Mouse (Mus musculus) urinary bladder, adult 2 months (tissue): ENCODE data around the gene Basp1. TPM values are rescaled to one million over a fixed set of nuclear protein-coding genes. Genes with fewer than 3 reads are reported as not detected.

Experiments
- DNase-seq: peaks from one replicate; pipeline ENCODE4 v3.0.0; 2022; ENCODE audit warnings: low spot score
- polyA plus RNA-seq: library from polyadenylated mRNA; depleted of rRNA; stranded (reverse); fragments of >200 nt; gene quantifications from 2 replicates; pipeline ENCODE4 v1.2.3, GENCODE M21; 2012

The Basp1 gene
- polyA plus RNA-seq, 1 experiment, result 83.1 TPM

DNA sequence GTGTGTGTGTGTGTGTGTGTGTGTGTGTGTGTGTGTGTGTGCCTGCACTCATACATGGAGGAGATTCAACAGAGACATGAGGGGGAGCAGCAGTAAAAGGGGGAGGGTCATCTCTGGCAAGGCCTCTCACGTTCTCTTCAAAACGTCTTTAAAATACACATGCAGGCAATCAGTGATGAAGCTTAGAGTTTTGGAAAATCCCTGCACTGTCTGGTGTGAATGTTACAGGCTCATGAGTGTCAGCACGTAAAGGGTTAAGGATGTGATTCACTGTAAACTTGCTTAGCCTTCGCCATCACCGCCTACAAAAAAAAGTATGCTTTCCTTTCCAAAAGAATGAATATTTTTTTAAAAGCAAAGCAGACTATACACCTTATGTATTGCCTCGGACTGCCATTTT, 2.8 kb upstream of the Basp1 start:
- DNase-seq, result no peak

DNA sequence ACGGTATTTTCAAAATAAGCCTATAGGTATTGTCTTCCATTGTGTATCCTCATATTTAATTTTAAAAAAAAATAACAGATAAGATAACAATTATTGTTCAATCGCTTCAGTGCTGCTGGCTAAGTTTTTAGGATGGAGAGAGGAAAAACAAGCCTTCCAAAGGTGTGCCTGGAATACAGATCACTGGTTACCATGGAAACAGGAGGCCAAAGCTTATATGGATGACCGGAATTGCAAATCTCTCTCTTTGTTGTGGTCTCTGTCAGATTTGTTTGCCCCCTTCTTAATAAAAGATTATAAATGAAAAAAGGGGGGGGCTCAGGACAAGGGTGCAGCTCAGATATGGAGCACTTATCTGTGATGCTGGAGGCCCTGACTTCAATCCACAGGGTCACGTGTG, 2.4 kb upstream of the Basp1 start:
- DNase-seq, result no peak

DNA sequence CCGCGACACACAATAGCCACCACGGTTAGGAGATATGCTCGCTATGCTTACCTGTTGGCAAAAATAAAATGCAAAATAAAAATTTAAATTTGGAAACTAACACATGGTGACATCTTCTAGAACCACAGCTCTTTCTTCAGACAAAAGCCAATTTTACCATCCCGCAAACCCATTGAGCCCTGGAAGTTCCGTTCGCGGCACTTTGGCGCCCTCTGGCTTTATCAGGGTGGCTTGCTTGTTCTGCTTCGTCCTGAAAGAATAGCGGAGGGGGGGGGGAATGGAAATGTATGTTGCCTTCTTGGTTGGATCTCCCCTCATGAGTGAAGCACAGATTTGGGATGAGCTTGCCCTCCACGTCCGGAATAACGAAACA, 1.2 kb upstream of the Basp1 start:
- DNase-seq, result peak; percentile 63

DNA sequence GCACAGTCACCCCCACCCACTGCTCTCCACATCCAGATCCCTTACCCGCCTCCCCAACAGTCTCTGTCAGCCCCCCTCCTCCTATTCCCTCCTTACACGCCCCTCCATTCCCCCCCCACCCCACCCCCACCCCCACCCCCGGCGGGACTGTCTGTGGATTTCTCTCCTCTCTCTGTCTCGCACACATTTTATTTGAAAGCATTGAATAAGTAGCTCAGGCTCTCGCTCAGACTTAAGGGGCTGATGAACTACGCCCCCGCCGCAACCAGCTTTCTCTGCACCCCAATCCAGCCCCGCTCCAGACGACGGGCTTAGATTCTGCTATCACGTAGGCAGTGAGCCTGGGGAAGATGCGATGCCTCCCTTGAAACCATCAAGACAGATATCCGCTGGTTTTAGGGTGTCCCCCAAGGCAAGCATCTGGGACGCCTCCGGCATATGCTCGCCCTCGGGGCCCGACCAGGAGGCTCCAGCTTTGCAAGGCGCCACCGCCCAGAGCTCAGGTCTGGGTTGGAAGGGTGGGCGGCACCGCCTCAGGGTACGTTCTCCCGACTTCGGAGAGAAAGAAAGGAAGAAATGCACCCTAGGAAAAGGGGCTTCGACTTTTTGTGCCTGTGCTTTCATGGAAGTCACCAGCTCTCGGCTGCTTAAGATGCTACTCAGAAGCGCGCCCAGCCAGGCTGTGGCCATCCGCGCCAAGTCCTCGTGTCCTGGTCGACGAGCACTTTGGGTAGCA, 615 bp upstream of the Basp1 start:
- DNase-seq, result peak; percentile 48

DNA sequence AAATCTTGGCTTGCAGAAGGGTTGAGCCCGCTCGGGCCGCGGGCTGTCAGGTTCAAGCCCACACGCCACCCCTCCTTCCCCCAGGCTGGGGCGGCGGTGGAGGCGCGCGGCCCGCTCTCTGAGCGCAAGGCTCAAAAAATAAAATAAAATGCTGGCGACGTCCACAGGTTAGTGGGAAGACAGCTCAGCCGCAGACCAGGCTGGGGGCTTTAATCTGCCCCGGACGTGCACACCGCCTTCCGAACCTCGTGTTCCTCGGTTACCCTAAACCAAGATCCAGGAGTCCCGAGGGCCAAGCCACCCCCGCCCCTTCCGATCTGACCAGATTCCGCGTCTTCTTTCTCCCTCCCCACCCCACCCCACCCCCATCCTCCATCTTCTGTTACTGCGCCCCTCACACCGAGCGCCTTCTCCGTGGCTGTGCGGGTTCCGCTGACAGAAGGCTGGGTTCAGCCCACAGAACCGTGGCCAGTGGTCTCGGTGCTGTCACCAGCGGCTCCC, 753 bp downstream of the Basp1 start:
- no peak for DNase-seq

DNA sequence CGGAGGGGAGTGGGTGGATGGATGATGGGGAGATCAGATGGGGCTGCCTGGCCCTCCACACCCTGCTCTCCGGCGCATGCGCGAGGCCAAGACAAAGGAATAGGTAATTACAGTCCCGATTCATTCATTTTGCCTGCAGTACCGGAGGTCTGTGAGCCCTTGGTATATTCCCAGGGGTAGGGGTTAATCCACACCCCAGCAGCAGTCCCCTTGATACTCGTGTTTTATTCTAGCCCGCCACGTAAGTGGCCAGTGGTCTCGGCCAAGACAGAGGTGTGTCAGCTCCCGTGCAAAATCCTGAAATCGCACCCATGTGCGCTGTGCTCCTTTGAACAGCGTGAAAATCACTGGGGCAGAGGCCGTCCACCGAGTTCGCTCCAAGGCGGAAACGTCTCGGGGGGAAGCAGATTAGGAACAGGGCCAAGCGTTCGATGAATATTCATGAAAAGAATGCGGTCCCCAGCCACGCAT, 1.4 kb downstream of the Basp1 start:
- peak; percentile 45 for DNase-seq

DNA sequence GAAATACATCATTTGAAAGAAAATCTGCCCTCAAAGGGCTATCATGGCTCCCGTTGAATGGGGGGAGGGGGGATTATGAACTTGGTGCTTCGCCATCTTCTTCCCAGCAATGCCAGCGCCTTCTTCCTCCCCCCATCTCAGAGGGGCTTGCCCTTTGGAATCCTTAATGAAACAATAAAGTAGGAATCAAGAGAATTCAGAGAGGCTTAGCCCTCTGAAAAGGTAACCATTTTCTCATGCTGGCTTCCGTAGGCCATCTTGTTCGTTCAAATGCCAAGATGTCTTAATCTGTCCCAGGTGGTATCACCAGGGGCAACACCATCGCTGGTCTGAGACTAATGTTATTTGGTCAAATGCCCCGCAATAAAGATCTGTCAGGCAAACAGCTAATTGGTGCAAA, 2.1 kb downstream of the Basp1 start:
- DNase-seq, result no peak

DNA sequence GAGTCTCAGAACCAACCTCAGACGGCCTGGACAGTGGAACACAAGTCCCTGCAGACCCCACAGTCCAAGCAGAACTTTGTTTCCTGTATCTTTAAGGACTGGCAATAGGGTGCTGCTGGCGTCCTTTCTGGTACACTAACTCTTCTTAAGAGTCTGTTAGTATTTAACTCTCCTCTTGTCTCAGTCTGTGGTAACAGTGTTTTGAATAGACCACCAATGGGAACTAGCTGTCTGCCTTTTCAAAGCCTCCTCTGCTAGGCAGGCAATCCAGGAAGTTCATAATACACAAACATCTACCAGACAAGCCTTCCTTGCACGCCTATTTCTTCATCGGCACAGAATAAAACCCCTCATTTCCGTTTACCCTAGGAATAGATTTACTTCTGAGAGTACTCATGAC, 7.6 kb downstream of the Basp1 start:
- no peak for DNase-seq

DNA sequence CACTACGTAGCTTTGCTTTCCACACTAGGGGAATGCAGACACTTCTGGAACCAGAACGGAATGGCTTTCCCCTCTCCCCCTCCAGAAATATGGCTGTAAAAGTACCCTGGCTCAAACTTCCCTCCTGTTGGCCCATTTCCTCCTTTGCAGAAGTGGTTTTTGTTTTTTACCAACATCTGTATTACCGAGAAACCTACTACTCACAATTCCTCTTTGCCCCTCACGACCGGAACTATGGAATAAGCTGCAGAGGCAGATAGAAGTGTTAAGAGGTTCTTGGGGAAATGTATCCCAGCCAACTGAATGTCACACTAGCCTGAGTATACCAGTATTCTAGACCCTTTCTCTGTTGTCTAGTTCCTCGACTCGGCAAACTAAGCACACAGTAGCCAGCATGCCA, 9.7 kb downstream of the Basp1 start:
- DNase-seq, result no peak

DNA sequence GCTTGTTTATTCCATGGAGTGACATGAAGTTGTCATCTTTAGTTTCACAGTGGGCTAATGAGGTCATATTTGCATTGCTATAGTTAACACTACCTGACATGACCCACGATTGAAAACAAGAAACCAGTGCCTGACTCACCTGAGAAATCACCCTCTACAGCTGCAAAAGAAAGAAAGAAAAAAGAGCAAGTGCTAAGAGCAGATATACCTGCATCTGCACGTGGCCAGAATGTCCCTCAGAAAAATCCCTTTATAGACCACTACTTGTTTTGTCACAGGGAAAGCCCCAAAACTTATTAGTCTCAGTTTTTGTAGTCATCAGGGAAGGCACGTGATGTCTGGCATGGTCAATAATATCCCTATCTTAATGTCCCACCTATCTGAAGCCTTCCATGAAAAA, 11.6 kb downstream of the Basp1 start:
- no peak for DNase-seq

DNA sequence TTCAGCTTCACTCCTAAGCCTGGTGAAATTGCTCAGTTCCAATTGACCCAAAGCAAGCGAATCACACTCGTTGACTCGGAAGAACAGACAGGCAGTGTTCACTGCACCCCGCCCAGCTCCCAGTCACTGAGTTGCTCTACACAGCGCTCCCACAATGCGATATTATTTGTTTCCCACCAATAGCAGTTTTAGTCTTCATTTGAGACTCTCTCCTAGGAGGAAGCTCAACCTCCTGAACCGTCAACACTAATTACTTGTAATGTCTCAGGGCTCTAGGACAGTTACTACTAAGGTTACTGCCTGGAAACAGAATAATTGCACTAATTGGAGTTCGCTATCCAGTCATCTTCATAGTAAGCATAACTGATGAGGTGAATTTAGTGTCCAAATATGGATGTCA, 13.3 kb downstream of the Basp1 start:
- DNase-seq, result no peak

DNA sequence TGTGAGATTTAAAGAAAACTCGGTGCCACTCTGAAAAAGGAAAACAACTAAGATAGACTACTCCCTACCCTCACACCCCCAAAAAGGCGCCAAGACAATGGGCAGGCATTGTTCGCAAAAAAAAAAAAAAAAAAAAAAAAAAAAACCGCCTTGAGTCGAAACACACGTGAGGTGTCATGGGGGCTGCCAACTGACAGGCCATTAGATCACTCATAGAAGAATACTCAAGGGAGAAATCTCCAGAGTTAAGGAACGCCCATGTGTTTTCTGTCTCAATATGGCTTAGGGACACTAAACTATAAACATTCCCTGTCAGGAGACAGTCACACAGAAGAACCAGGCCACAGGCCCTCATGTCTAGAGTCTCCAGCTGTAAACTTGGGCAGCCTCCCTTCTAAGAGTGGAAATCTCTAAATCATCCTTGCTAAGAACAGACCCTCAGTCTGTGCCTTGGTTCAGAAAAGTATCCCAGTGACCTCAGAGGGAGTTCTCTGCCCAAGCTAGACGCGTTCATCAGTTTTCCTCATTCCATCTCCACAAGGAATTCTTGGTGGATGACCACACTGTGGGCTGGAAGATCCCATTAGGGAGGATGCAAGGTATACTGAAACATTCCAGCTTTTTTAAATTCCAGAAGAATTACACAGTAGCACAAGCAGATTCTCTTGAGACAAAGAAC, 17.5 kb downstream of the Basp1 start:
- no peak for DNase-seq

DNA sequence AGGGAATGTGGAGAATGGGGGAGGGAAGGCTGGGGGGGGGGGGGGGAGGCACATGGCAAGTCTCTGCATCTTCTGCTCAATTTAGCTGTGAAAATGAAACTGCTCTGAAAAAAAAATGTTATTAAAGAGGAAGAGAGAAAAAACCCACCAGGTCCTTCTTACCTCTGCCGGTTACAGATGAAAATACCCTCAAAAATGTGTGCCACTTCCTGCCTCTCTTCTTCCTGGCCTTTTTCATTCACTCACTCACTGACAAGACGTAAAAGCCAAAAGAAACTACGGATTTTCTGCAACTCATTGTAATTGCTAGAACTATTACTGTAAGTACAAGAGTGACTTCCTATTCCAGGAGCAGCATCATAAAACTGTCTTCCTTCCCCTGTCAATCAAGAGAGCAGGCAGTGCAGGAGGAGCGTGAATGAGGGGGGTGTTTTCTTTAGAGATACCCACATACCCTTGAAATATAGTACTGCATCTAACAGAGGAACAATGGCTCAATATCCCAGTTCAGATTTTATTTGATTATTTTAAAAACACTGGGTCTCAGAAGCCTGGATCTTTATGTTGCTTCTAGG, 21.0 kb downstream of the Basp1 start:
- no peak for DNase-seq

DNA sequence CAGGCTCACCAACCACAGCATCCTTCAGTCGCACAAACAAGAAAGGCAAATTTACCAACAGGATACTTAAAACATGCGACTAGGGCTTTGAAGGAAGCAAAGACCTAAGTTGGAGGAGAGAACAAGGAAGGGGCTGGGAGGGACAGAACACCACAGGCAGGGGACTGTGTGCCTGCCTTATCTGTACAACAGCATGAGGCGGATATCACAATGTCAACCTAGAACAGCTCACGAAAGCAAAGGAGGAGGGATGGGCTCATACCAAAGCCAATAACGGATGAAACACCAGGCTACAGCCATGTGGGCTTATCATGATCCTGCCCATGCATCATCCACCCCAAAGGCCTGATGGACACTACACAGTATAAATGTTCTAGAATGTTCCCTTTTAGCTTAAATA, 22.4 kb downstream of the Basp1 start:
- no peak for DNase-seq

DNA sequence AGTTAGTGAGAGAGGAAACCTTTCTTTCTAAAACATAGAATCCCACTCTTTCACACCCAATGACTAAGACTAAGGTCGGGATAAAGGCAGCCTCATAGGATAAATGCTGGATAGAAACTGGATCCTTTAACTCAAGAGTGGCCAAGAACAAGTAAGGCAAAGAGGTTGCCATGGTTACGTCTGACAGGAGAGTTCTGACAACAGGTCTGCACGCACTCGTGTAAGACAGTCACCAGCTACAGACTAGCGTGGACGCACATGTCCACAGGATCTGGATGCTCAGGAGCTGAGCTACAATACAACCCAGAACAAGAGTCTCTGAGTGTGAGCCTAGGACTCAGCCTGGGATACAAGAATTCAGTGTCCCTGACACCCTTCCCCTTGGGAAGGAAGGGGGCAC, 26.0 kb downstream of the Basp1 start:
- DNase-seq, result no peak

DNA sequence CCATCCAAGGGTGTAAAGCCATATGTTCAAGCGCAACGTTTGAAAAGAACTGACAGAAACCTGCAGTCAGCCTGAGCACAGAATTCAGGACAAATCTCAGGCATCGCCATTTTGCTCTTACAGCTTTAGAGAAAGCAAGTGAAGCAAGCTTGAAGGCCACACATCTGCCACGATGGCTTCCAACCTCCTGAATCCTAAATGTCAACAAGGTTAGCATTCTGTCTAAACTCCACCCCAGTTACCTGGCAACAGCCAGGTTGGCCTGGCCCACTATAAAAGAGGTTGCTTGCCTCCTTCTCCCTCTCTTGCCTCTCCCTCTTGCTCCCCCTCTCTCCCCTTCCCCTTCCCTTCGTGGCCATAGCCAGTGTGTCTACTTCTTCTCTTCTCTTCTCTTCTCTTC, 33.5 kb downstream of the Basp1 start:
- DNase-seq, result no peak

DNA sequence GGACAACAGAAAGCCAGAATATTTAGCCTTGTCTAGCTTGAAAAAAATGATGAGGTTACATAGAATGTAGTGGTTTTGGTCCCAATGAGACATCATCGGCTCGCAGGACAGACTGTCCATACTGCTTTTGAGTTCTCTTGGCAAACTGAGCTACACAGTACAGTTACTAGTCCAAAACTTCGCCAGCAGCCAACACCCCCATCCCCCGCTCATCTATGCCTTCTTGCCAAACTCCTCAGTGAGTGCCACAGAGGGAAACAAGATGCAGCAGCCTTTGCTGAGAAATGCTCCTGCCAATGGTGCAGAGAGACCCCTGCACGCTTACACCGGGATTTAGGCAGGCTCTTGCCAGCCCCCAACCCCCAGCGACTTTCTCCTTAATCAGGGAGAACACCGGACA, 34.9 kb downstream of the Basp1 start:
- DNase-seq, result no peak

DNA sequence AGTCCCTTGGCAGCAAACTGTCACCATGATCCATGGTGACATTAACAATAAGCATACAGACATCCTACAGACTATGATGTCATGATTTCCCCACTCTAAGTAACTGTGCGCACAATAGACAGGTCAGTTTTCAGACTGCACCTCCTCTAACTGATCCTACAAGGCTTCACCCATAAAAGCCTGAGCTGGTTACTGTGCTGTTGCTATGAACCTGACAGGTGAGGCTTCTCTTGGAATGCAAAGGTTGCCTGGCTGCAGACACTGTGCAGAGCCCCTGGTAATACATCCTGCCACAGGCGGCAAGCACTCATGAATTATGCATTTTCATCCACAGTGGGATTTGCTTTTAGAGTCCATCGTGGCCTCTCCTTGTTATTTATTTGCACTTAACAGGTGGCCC, 36.6 kb downstream of the Basp1 start:
- DNase-seq, result no peak

DNA sequence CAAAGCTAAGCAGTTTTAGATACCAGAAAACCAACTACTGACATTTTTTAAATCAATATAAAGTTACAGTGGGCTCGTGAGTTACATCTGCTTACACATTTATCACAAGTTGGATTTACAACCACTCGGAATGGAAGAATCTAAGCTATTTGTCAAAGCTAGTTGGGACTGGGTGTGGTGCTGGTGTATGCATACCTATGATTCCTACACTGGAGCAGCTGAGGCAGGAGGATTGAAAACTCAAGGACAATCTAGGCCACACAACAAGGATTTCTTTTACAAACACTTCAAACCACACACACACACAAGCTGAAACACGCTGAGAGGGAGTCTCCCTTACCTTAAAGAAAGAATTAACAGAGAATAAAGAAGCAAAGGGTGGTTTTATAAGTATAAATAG, 40.1 kb downstream of the Basp1 start:
- no peak for DNase-seq

DNA sequence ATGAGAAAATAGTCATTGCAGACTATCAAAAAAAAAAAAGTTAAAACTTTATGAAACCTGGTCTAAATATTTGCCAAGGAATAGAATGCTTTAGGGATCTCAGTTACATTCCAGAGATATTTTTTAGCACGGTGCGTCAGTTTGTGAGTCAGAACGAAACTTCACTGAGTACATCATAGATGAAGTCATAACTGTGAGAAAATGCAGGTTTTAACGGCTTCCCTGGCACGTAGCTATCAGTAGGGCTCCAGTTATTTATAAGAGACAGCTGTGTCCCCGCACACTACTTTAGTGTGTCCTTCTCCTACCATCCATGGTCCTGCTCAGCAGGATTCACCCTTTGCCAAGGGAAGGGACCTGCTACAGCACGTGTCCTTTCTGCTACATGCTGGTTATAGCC, 44.0 kb downstream of the Basp1 start:
- no peak for DNase-seq

DNA sequence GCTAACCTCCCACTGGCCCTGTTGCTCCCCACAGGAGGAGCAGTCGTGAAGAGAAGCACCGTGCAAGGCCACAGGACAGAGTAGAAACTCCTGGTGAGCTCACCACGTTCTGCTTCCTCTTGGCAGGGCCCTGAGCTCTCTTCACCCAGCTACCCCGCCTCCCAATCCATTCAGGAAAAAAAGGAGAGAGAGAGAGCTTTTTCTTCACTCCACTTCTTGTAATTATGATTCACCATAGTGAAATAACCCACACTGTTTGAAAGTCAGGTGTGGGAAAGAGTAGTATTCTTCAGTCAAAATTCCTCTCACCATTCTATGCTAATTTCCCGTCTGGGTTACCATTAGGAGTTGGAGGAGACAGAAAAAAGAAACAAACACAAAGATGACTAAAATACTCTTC, 48.1 kb downstream of the Basp1 start:
- DNase-seq, result no peak

DNA sequence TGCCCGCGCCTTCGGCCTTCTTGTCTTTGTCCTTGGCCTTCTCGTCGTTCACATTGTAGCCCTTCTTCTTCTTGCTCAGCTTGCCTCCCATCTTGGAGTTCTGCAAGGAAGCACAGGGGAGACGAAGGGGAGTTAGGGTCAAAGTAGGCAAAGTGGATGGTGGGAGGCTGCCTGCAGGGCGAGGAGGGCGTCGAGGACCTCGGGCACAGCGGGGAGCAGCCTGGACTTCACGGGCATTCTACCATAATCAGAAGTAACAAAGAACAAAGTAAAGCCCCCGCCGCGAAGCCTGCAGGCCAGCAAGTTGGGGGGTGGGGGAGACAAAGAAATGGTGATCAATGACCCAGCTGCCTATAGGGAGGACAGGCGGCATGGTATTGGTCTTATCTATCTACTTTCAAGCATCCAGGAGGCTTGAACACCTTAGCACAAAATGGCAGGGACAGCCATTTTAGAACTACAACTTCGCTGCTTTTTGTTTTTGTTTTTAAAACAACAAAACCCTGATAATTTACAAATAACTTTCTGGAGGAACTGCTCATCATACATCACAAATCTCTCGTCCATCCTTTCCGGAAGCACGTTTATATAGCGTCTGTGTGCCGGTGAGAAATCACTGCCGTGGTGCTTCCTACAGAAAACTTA, 48.6 kb downstream of the Basp1 start:
- no peak for DNase-seq
